Mouse (Mus musculus) macrophage (primary cell): ENCODE measurements around the gene D2hgdh. TPM values are rescaled to one million over a fixed set of nuclear protein-coding genes. Genes with fewer than 3 reads are reported as not detected.
A peak's percentile ranks its signal among the peaks of the same experiment; 100 is the strongest.

Experiments used
- H3K27ac ChIP-seq: fragments of 350-480 bp; formaldehyde crosslinking; 2 replicates; pipeline ENCODE4 v1.9.0; 2021
- H3K36me3 ChIP-seq: fragments of 350-480 bp; formaldehyde crosslinking; 2 replicates; pipeline ENCODE4 v1.9.0; 2021; ENCODE audit errors: inconsistent target
- H3K4me3 ChIP-seq: fragments of 350-480 bp; formaldehyde crosslinking; 2 replicates; pipeline ENCODE4 v1.9.0; 2021; ENCODE audit errors: inconsistent target
- H3K79me2 ChIP-seq: fragments of 350-480 bp; formaldehyde crosslinking; 2 replicates; pipeline ENCODE4 v1.9.0; 2021; ENCODE audit errors: inconsistent target
- WGBS: methylation state at CpG from one replicate; pipeline ENCODE4 v1.1.7; 2026; ENCODE audit warnings: inconsistent platforms; ENCODE audit not compliant: missing documents; 5-methylcytosine and 5-hydroxymethylcytosine counted together
- polyA plus RNA-seq: library from polyadenylated mRNA; stranded (reverse); fragments of 250-400 nt; gene quantifications from 3 replicates; pipeline ENCODE4 v1.2.4, GENCODE M21; 2018; ENCODE audit warnings: inconsistent platforms
- total RNA-seq, 78 experiments: library from RNA; depleted of rRNA; stranded (reverse); fragments of 250-400 nt; gene quantifications; 1 replicate in 9 of 78; 2 replicates in 24 of 78; 3 replicates in 43 of 78; 4 replicates in 2 of 78; pipeline ENCODE4 v1.2.4; 2018; ENCODE audit warnings: inconsistent platforms in 56 of 78

Gene D2hgdh
- total RNA-seq (2018; cell fraction: chromatin; rRNA removed), result 100 to 1,000 TPM in 1 of 26 experiments, 10 to 100 TPM in 24, 1 to 10 TPM in 1; 9.3 to 129 (median 42.8) TPM
- 10 to 100 TPM in 10 of 26 experiments, 1 to 10 TPM in 16; 5.8 to 14.7 (median 9.0) TPM for total RNA-seq (2018; cell fraction: cytosol; rRNA removed)
- total RNA-seq (2018; cell fraction: nucleus; rRNA removed), result 10 to 100 TPM in 23 of 26 experiments, 1 to 10 TPM in 3; 8.0 to 60.5 (median 23.7) TPM
- 8.4 to 9.9 TPM (median 9.6 TPM) in 3 replicates for polyA plus RNA-seq

DNA sequence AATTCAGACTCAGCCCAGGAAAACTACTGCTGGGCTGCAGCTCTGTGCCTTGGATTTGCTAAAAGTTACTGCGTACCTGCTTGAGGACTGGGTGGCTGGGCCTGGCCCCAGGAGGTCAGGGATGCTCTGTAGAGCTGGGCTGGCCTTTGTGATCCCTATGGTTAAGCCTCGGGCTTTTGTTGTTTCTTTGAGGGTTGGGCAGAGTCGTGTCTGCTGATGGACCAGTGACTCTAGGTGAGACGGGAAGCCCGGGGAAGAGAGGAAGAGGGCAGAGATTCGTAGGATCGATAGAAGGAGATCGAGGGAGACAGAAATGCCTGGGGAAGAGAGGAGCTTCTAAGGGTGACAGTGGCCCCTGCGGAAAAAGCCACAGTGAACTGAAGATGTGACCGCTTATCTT is at the start of gene D2hgdh:
D2hgdh (plus strand) TSS at position 301 of the 400 bp plus-strand sequence.
- Histone ChIP-seq H3K4me3 (peak within 1 kb of the TSS; percentile 70), H3K36me3 (peaks cover 8% of the 10 kb centered on the region), H3K79me2 (no peaks in the 10 kb centered on the region), H3K27ac (peak within 1 kb of the TSS; percentile 75)
- WGBS, result 34% methylated on average over 10 of the region's 10 CpGs

DNA sequence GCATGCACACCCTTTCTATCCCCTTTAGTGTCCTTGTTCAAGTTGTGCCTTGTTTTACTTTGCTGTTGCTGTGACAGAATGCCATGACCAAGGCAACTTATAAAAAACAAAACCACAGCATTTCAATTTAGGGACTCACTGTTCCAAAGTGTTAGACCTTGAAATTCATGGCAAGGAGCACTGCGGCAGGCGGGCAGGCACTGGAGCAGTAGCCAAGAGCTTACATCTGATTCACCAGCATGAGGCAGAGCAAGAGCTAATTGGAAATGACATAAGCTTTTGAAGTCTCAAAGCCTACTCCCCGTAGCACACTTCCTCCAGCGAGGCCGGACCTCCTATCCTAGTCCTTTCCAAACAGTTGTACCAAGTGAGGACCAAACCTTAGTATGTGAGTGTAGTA is 48.0 kb upstream of the D2hgdh start:
- H3K79me2 ChIP-seq, result no peaks in the 10 kb centered on the region
- no peak overlapping the region for H3K27ac ChIP-seq
- WGBS, result 100% methylated on average over 5 of the region's 5 CpGs
- peaks cover 81% of the 10 kb centered on the region for H3K36me3 ChIP-seq
- H3K4me3 ChIP-seq, result no peak overlapping the region

- no peaks in the 10 kb centered on the region for H3K79me2 ChIP-seq
- H3K27ac ChIP-seq, result no peak overlapping the region
- H3K4me3 ChIP-seq, result no peak overlapping the region
- H3K36me3 ChIP-seq, result peaks cover 66% of the 10 kb centered on the region
- 88% methylated on average over 2 of the region's 2 CpGs for WGBS
Observed at GRCm38 (mm10) chr1:93786912-93787311, 37.8 kb upstream of the D2hgdh start.

DNA sequence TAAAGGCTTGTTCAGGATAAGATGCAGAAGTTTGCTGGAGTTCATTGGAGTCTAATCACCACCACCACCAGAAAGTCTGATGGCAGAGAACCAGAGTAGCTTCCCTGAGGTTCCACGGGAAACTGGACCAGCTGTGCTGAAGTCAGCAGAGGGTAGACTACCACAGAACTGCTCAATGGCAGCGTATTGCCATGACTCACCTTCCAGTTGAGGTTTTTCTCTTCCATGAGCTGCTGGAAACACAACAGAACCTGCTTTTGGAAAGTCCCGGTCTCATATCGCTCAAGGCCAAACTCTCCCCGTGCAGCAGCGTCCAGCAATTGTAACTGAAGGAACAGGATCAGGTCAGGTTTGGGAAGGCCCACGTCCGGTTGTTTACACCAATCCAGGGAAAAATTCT is 30.2 kb upstream of the D2hgdh start:
- 91% methylated on average over 8 of the region's 8 CpGs for WGBS
- Histone ChIP-seq H3K79me2 (no peaks in the 10 kb centered on the region; the same call in 1 of the 2 replicates), H3K27ac (no peak overlapping the region), H3K36me3 (peaks cover 28% of the 10 kb centered on the region; the same call in 1 of the 2 replicates), H3K4me3 (no peak overlapping the region)

GRCm38 (mm10) chr1:93795886-93796285 is 28.8 kb upstream of the D2hgdh start:
- no peak overlapping the region for H3K27ac ChIP-seq
- peaks cover 27% of the 10 kb centered on the region; the same call in 1 of the 2 replicates for H3K36me3 ChIP-seq
- peaks cover 10% of the 10 kb centered on the region for H3K79me2 ChIP-seq
- WGBS, result 94% methylated on average over 7 of the region's 8 CpGs
- H3K4me3 ChIP-seq, result no peak overlapping the region

DNA sequence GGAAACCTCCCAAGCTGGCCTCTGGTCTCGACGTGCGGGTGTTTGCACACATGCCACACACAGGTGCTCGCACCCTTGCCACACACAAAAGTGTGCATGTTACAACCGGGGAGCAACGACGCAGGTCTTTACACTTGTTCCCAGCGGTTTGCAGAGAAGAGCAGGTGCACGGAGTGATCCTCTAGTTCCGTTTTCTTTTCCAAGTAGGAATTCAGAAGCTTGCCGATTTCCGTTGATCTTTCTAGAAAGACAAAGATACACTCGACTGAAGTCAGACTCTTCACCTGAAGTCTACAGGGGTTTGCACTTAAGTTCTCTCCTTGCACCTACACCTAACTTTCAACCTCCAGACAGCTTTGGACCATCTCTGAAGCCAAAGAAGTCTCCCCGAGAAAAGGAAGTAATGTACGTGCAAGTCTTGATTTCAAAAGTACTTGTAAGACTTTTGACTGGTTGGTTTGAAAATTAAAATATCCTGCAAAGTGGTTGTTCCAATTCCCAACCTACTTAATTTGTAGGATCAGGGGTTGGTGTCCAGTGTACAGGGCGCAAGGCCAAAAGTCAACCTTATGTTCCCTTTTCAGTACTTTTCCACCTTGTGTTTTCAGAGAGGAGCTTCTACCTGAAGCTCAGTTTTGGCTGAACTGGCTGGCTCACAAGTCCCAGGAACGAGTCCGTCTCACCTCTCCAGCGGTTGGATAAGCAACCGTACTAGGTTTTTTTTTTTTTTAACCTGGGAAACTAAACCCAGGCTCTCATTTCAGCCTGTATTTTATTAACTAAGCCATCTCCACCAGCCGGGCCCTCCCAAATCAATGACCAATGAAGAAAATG is 23.8 kb upstream of the D2hgdh start:
- Histone ChIP-seq H3K27ac (peak overlapping the region; percentile 31; the same call in 1 of the 2 replicates), H3K79me2 (peaks cover 33% of the 10 kb centered on the region), H3K36me3 (no peaks in the 10 kb centered on the region; the same call in 1 of the 2 replicates), H3K4me3 (peak overlapping the region; percentile 58)
- WGBS, result 68% methylated on average over 21 of the region's 21 CpGs

DNA sequence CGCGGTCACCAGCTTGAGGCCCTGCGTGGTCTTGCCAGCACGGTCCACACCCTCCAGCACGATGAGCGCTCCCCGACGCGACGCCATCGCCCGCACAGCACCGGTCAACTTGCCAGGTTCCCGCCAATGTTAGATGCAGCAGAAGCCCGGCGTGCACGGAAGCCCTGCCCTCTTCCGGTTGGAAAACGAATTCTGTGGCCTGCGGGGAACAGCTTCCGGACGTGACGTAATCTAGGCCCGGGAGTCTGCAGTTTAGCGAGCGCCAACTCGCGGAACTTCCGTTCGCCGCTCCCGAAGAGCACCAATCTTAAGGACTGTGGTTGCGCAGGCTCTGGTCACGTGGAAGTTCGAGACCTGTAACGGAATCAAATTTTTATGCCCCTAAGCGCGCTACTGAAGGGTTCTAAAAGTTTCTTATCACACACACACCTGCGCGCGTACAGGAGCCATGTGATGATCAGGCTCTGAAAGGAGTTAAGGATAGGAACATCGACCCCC is 22.9 kb upstream of the D2hgdh start, which contains the start of gene Dtymk:
Dtymk (minus strand) TSS at position 194 of the 498 bp plus-strand sequence.
- peak within 1 kb of the TSS; percentile 88 for H3K27ac ChIP-seq
- H3K4me3 ChIP-seq, result peak within 1 kb of the TSS; percentile 58
- peaks cover 4% of the 10 kb centered on the region; the same call in 1 of the 2 replicates for H3K36me3 ChIP-seq
- under 1% methylated on average over 42 of the region's 42 CpGs for WGBS
- peaks cover 42% of the 10 kb centered on the region for H3K79me2 ChIP-seq

GRCm38 (mm10) chr1:93802771-93803170 is 21.9 kb upstream of the D2hgdh start:
- Histone ChIP-seq H3K4me3 (peak overlapping the region; percentile 58), H3K79me2 (peaks cover 45% of the 10 kb centered on the region), H3K27ac (peak overlapping the region; percentile 88), H3K36me3 (peaks cover 10% of the 10 kb centered on the region; the same call in 1 of the 2 replicates)
- 87% methylated on average over 5 of the region's 5 CpGs for WGBS

- WGBS, result 2% methylated on average over 69 of the region's 94 CpGs
- Histone ChIP-seq H3K79me2 (peaks cover 45% of the 10 kb centered on the region), H3K4me3 (peak within 1 kb of the TSS; percentile 59), H3K27ac (peak within 1 kb of the TSS; percentile 88), H3K36me3 (peaks cover 21% of the 10 kb centered on the region; the same call in 1 of the 2 replicates)
Observed at GRCm38 (mm10) chr1:93803556-93804507, 20.9 kb upstream of the D2hgdh start, which contains the start of gene Ing5. Gene Ing5 (plus strand): TSS chr1:93803965.

GRCm38 (mm10) chr1:93804818-93805217 is 19.9 kb upstream of the D2hgdh start:
- Histone ChIP-seq H3K36me3 (peaks cover 25% of the 10 kb centered on the region; the same call in 1 of the 2 replicates), H3K79me2 (peaks cover 45% of the 10 kb centered on the region), H3K27ac (no peak overlapping the region), H3K4me3 (peak overlapping the region; percentile 59)
- 79% methylated on average over 4 of the region's 4 CpGs for WGBS

DNA sequence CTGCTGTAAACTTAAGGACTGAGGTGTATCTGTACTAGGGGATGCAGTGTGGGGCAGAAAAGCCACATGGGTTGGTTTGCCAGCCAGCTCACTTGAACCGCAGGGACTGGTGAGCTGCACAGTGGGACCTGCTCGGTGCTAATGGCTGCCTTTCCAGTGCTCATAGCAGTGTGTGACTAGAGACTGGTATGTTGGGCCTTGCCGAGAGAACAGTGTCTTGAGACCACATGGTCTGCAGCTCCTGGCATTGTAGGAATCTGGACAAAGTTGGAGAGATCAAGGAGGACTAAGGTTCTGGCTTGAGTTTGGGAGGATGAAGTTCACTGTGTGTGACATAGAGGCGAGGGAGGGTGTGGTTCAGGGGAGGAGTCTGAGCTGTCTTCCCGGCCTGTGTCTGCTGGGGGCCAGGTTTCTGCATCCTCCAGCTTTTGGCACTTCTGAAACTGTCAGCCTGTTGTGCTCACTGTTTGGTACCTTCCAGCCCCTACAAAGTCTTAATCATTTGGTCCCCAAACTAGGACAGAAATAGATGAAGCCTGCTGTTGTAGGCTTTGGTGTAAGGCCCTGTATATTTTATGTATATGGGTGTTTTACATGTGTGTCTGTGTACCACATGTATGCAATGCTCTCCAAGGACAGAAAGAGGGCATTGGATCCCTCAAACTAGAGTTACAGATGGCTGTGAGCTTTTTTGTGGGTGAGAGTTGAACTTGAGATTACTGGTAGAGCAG is 19.3 kb upstream of the D2hgdh start:
- WGBS, result 64% methylated on average over 5 of the region's 5 CpGs
- Histone ChIP-seq H3K36me3 (peaks cover 26% of the 10 kb centered on the region; the same call in 1 of the 2 replicates), H3K79me2 (peaks cover 40% of the 10 kb centered on the region), H3K4me3 (no peak overlapping the region), H3K27ac (no peak overlapping the region)

GRCm38 (mm10) chr1:93808871-93809270 is 15.8 kb upstream of the D2hgdh start:
- peaks cover 29% of the 10 kb centered on the region for H3K79me2 ChIP-seq
- peaks cover 60% of the 10 kb centered on the region for H3K36me3 ChIP-seq
- WGBS, result 96% methylated on average over 4 of the region's 4 CpGs
- no peak overlapping the region for H3K27ac ChIP-seq
- no peak overlapping the region for H3K4me3 ChIP-seq

- Histone ChIP-seq H3K79me2 (peaks cover 21% of the 10 kb centered on the region), H3K4me3 (no peak overlapping the region), H3K27ac (no peak overlapping the region), H3K36me3 (peaks cover 71% of the 10 kb centered on the region)
- 94% methylated on average over 3 of the region's 3 CpGs for WGBS
Observed at GRCm38 (mm10) chr1:93810011-93810410, 14.7 kb upstream of the D2hgdh start.
